Mouse (Mus musculus): Measurements from ENCODE around the gene 2310057M21Rik.

Gene 2310057M21Rik

DNA sequence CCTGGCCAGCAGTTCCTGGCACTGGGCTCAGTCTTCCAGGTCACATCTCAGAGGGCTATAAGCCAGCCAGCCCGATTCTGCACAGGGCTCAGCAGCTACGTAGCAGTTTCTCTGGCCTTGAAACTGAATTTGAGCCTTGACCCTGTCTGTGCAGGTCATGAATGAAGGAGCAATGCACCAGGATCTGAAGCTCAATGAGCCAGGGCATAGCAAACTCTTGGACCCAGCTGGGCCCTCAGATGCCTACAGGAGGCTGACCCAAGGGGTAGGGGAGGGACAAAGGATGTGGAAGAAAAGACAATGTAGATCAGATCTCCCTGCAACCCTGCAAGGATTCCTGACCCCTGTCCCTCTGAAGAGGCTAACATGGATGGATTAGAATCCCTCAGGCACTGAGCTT, 40.4 kb downstream of the 2310057M21Rik start, which contains the start of gene Cuzd1:
Gene Cuzd1, minus strand, starts transcription at position 101 of the 400 bp plus-strand sequence.
- in situ Hi-C loops (cut with MboI; ENCODE audit: low sequenced_read_pairs), result no loop called here

DNA sequence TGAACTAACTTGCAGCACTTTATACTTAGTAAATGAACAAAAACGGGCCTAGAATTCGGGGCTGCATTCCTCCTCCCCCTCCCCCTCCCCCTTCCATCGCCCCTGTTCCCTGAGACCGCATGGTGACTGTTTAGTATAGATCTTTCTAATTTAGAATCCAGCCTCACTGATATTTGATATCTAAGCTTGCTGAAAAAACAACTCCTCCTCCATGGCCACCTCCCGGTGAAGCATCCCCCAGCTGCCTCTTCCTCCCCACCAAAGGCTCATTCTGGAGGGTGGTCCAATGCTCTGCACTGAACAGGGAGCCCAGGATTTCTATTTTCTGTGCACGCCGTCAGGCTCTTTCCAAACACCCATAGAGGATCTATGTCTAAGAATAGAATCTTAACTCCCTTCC, 44.2 kb downstream of the 2310057M21Rik start:
- in situ Hi-C loops (cut with MboI; ENCODE audit: low sequenced_read_pairs), result no loop called here

DNA sequence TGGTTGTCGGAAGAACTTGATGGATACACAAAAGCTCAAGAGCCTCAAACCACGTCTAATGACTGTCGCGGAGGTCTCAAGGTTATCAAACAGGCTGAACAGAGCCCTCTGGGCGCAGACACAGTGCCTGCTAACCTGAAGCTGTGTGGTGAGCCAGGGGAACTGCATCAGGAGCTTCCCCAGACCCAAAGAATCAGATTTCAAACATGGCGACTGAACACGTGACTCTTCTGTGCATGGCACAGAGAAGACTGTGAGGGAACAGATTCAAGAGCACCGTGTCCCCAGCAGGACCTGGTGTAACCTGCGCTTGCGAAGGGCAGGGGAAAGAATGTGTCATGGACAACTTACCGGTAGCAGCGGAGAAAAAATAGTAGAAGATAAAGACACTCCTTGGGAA, 45.0 kb downstream of the 2310057M21Rik start:
- in situ Hi-C loops (cut with MboI; ENCODE audit: low sequenced_read_pairs), result no loop called here

DNA sequence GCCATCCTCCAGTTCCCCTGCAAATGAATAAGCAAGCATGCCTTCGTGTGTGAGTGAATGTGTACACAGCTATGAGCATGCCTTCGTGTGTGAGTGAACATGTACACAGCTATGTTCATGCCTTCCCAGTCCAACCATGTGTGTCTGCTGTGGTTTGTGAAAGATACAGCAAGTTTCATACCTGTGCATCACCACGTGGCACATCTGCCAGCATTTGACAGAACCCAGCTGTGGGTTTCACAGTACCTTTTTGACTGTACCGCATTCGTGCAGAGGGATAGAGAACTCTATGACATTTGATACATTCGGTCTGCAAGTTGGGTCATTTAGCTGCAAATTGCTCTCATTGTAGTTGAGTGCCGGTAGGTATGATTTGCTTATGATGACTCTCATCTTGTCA, 48.1 kb downstream of the 2310057M21Rik start:
- in situ Hi-C loops (cut with MboI; ENCODE audit: low sequenced_read_pairs), result no loop called here

DNA sequence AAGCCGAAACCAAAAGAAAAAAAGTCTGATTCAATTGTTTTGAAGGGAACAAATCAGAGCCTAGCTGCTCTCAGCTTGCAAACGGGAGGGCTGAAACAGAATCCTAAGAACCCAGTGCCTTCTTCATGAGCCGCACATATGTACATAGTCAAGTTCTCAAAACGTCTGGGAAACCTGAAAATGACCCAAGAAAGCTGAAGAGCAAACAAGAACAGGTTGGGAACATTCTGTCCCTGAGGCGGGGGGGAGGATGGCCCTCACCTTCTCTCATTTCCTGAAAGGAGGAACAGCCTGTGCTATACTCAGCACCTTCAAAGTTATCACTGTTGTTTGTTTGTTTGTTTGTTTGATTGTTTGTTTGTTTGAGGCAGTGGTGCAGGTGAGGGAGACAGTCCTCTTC, 55.8 kb downstream of the 2310057M21Rik start:
- in situ Hi-C loops (cut with MboI; ENCODE audit: low sequenced_read_pairs), result no loop called here

DNA sequence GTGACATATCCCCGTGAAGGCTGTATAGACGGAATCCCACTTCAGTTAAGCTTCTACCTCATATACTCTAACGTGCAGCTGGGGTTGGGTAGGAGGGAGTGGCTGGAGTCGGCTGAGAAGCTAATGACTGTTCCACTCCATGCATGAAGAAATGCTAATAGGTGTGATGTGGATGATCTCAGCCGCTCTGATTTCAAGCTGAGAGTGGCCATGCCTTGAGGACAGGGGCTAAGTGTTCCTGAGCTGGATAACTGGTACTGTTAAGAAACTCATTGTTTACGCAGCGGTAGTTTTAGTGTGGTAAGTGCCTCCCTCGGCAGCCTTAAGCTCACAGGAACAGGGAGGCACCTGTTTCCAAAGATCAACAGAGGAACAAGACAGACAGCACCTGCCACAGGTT, 59.2 kb downstream of the 2310057M21Rik start:
- in situ Hi-C loops (cut with MboI; ENCODE audit: low sequenced_read_pairs), result no loop called here

DNA sequence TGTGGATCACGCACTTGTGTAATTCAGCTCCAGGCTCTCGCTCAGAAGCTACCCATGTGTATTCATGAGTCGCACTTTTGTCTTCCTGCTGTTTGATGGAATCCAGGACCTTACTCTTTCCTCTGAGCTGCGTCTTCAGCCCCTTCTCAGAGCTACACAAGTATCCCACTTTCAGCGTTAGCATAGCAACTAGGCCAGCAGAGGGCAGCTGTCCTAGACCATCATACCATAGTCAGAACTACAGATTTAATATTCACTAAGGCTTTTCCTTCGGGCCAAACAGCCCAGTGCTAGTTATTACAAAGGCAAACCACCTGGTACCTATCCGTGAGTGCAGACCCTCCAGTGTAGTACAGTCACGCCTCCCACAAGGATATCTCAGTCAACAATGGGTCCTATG, 65.4 kb downstream of the 2310057M21Rik start:
- in situ Hi-C loops (cut with MboI; ENCODE audit: low sequenced_read_pairs), result no loop called here

Measured in CH12F3 (cell line).